Mouse (Mus musculus): ENCODE results near the gene Rrbp1.

DNA sequence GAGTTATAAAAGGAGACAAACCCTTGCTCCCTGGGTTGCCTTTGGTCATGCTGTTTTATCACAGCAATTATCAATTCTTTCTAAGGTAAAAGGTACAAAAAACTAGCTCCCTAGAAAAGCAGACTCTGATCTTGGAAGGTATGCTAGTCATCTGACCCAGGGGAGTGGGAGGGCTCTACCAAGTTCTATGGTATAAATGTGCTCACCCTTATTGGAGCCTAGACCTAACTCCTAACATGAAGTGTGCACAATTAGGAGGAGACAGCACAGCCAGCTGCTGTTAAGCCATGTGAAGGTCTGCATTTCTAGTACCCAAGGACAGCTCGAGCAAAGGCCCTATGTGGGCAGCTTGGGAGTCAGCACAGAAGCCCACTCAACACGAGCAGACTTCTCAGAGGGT is 39.2 kb downstream of the Rrbp1 start:
- TF ChIP-seq CTCF (IDR thresholded peaks at IDR 0.05; ENCODE audit: low read depth) (no peak), EP300 (IDR thresholded peaks at IDR 0.05; ENCODE audit: low read depth) (no peak)
